Mouse (Mus musculus) forebrain, embryonic 16.5 days (tissue): ENCODE measurements around the gene Lrrc8c. TPM values are rescaled to one million over a fixed set of nuclear protein-coding genes. Genes with fewer than 3 reads are reported as not detected.

Source experiments
- ATAC-seq: fragments of 200-750 bp; cut with Nextera tagmentation; 2 replicates; pipeline ENCODE4 v1.8.0; 2017; ENCODE audit warnings: mild to moderate bottlenecking, moderate library complexity
- H3K27ac ChIP-seq: fragments of 300-500 bp; sonication (generic); 2 replicates; pipeline ENCODE4 v1.5.1; 2014; ENCODE audit warnings: low read length, control low read depth
- H3K27me3 ChIP-seq: fragments of 300-500 bp; sonication (generic); replicated peaks from 2 replicates; pipeline ENCODE4 v1.6.1; 2014; ENCODE audit warnings: low read length; ENCODE audit not compliant: control insufficient read depth, insufficient read depth
- H3K36me3 ChIP-seq: fragments of 300-500 bp; sonication (generic); 2 replicates; pipeline ENCODE4 v1.6.1; 2014; ENCODE audit not compliant: control insufficient read depth, insufficient read depth
- H3K4me1 ChIP-seq: fragments of 300-500 bp; sonication (generic); replicated peaks from 2 replicates; pipeline ENCODE4 v1.6.1; 2014; ENCODE audit warnings: low read length; ENCODE audit not compliant: control insufficient read depth, insufficient read depth
- H3K4me2 ChIP-seq: fragments of 300-500 bp; sonication (generic); 2 replicates; pipeline ENCODE4 v1.6.1; 2014; ENCODE audit warnings: mild to moderate bottlenecking, low read length, control low read depth
- H3K4me3 ChIP-seq: fragments of 300-500 bp; sonication (generic); replicated peaks from 2 replicates; pipeline ENCODE4 v1.5.1; 2014; ENCODE audit warnings: mild to moderate bottlenecking, low read length, control low read depth
- H3K9ac ChIP-seq: fragments of 300-500 bp; sonication (generic); replicated peaks from 2 replicates; pipeline ENCODE4 v1.6.1; 2014; ENCODE audit warnings: low read depth, low read length, control low read depth
- H3K9me3 ChIP-seq: fragments of 300-500 bp; sonication (generic); 2 replicates; pipeline ENCODE4 v1.6.1; 2016; ENCODE audit warnings: low read length; ENCODE audit not compliant: control insufficient read depth
- WGBS: fragments of 180-500 bp; shearing (Covaris S2); extraction: QIAGEN DNeasy Blood & Tissue Kit; methylation state at CpG from one replicate; pipeline ENCODE4 v1.1.7; 2014; 5-methylcytosine and 5-hydroxymethylcytosine counted together
- polyA plus RNA-seq: library from polyadenylated mRNA; unstranded; fragments of >200 nt; fragmentation: Nextera tagmentation; extraction: Ambion mirVana; gene quantifications from 2 replicates; pipeline ENCODE4 v1.2.1, GENCODE M21; 2015

Lrrc8c gene
- 12.0 and 12.5 TPM in 2 replicates for polyA plus RNA-seq

DNA sequence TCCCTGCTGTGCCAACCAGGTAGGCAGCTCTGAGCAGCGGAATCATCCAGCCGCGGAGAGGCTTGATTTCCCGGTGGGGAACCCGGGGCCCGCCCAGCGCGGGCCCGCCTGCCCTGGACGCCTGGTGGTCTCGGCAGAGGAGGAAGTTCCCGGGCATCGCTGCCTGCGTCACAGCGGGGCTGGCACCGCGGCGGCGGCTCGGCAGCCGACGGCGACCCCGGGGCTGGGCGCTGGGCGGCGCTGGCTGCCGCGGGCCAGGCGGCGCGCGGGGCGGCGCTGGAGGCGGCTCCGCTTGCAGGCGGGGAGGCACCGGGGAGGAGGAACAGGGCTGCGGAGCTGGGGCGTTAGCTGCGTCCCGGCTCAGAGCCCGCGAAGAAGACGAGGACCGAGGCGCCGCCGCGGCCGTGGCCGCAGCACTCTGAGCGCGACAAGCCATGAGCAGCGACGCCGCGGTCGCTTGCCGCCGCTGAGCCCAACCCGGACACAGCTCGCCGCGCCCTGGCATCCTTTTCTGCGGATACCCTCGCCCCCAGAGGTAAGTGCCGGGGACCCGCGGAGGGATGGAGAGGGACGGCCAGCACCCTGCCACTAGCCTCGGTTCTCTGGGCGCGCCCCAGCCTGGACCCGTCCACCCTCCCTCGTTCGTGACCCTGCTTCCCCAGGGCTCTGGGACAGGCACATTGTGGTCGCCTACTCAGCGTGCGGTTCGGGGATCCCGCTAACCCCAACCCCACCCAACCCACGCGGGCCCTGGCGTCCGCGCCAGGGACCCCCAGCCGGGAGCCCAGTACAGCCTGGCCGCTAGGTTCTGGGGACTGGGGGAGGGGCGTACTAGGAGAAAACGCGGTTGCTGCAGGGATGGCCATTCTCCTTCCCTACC lies at the start of gene Lrrc8c:
Gene Lrrc8c (plus strand): TSS at position 293 of the 880 bp plus-strand sequence.
- H3K27me3 ChIP-seq = no peaks in the 10 kb centered on the region
- peak within 1 kb of the TSS; percentile 83 for H3K4me2 ChIP-seq
- no peaks in the 10 kb centered on the region for H3K36me3 ChIP-seq
- peak within 1 kb of the TSS; percentile 88 for H3K27ac ChIP-seq
- H3K4me3 ChIP-seq = peak within 1 kb of the TSS; percentile 76
- H3K9ac ChIP-seq = peak within 1 kb of the TSS; percentile 89
- H3K4me1 ChIP-seq = peaks cover 13% of the 10 kb centered on the region; the same call in 1 of the 2 replicates
- WGBS = under 1% methylated on average over 79 of the region's 93 CpGs
- no peaks in the 10 kb centered on the region for H3K9me3 ChIP-seq
- ATAC-seq = peak; percentile 96

DNA sequence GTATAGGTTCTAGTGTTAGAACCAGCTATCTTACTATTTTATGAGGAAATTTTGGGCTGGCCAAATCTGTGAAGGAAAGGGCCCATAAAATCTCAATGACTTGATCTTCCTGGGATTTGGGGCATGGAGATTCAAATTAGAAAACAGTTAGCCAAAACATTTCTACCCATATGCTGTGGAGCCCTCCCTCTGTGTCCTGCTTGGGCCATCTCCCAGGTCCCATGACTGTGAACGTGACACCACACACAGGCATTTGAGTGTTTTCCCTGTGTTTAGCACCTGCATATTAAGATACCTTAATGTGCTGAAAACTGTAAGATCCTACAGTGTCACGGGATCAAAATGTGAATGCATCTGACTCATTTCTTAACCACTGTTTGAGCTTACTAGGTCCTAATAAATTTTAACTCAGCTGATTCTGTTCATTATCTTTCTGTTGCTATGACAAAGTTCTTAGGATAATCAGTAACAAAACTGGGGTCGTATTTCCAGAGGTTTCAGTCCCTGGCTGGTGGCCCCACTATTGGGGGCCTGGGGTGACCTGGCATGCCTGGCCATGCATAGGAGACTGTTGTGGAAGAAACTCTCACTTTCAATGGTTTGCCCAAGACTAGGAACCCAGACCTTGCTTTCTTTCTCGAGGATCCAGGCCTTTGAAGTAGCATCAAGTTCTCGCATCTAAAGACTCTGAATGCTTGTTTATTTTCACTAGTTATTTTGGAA lies 46.0 kb upstream of the Lrrc8c start:
- WGBS = 73% methylated on average over 5 of the region's 5 CpGs
- ATAC-seq = no peak

DNA sequence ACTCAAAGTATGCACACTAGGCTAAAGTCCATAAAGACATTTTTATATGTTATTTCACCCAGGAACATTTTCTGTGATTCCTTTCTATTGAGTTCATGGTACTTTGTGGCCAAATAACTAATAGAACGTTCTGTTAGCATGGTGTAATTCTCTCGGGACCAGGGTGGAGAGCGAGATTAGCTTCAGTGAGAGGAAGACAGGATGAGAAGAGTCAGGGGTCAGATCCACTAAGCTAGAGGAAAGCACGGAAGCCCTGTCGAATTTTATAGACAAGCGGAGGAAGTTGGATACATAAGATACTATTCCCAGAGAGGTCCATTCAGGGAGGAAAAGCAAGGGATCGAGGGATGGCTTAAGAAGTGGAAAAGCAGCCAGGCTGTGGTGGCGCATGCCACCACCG lies 41.7 kb upstream of the Lrrc8c start:
- Histone ChIP-seq H3K4me2 (no peak overlapping the region), H3K36me3 (peaks cover 22% of the 10 kb centered on the region), H3K9me3 (no peaks in the 10 kb centered on the region), H3K4me3 (no peak overlapping the region), H3K27ac (no peak overlapping the region), H3K4me1 (no peaks in the 10 kb centered on the region), H3K9ac (no peak overlapping the region), H3K27me3 (no peaks in the 10 kb centered on the region)
- no peak for ATAC-seq
- WGBS = 92% methylated on average over 9 of the region's 9 CpGs

More for the DNA sequence above, 46.0 kb upstream of the Lrrc8c start:
- Histone ChIP-seq H3K27ac (no peak overlapping the region), H3K4me1 (no peaks in the 10 kb centered on the region), H3K36me3 (no peaks in the 10 kb centered on the region), H3K4me3 (no peak overlapping the region), H3K9ac (no peak overlapping the region), H3K4me2 (no peak overlapping the region), H3K27me3 (no peaks in the 10 kb centered on the region), H3K9me3 (no peaks in the 10 kb centered on the region)

DNA sequence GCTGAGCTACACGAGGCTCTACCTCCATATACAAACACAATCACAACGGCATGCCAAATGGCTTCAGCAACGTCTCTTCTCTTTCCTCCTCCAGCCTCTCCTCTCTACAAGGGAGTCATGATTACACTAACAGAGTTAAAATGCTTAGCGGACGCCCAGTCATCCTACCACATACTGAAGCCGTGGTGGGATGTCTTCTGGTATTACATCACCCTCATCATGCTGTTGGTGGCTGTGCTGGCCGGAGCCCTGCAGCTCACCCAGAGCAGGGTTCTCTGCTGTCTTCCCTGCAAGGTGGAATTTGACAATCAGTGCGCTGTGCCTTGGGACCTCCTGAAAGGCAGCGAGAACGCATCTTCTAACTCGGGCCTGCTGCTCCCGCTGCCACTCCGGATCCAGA lies 39.5 kb upstream of the Lrrc8c start:
- H3K9me3 ChIP-seq = no peaks in the 10 kb centered on the region
- peaks cover 22% of the 10 kb centered on the region for H3K36me3 ChIP-seq
- H3K4me3 ChIP-seq = no peak overlapping the region
- no peak overlapping the region for H3K9ac ChIP-seq
- H3K4me2 ChIP-seq = no peak overlapping the region
- peaks cover 5% of the 10 kb centered on the region; the same call in 1 of the 2 replicates for H3K4me1 ChIP-seq
- ATAC-seq = no peak
- 89% methylated on average over 13 of the region's 13 CpGs for WGBS
- no peak overlapping the region for H3K27ac ChIP-seq
- no peaks in the 10 kb centered on the region for H3K27me3 ChIP-seq

DNA sequence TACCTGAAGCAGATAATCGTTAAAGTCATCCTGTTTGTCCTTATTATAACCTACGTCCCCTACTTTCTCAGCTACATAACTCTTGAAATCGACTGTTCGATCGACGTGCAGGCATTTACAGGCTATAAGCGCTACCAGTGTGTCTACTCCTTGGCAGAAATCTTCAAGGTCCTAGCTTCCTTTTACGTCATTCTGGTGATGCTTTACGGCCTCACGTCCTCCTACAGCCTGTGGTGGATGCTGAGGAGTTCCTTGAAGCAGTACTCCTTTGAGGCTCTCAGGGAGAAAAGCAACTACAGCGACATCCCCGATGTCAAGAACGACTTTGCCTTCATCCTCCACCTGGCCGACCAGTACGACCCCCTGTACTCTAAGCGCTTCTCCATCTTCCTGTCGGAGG lies 38.6 kb upstream of the Lrrc8c start:
- Histone ChIP-seq H3K27ac (no peak overlapping the region), H3K4me3 (no peak overlapping the region), H3K9ac (no peak overlapping the region), H3K9me3 (no peaks in the 10 kb centered on the region), H3K27me3 (no peaks in the 10 kb centered on the region), H3K4me2 (no peak overlapping the region), H3K4me1 (peaks cover 5% of the 10 kb centered on the region; the same call in 1 of the 2 replicates), H3K36me3 (peaks cover 22% of the 10 kb centered on the region)
- 96% methylated on average over 17 of the region's 17 CpGs for WGBS
- no peak for ATAC-seq

DNA sequence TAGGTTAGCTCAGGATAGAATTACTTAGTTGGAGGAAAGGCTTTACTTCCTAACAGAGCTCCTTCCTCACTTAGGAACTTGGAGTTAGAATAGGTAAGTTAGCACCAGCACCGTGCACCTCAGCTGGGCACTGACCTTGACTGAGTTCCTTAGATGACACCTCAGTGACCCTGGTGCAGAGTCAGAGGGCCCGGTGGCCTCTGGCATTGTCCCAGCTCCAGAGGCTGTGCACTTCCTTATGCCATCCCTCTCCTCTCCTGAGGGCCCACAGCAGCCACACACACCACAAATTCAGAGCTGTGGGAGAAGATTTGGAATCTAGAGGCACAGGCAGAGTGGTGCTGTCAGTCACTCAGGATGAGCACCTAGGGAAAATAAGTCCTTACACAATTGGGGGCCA lies 35.6 kb upstream of the Lrrc8c start:
- no peak for ATAC-seq
- H3K9ac ChIP-seq = no peak overlapping the region
- no peak overlapping the region for H3K27ac ChIP-seq
- H3K4me2 ChIP-seq = no peak overlapping the region
- H3K36me3 ChIP-seq = peaks cover 27% of the 10 kb centered on the region
- H3K27me3 ChIP-seq = no peaks in the 10 kb centered on the region
- H3K4me3 ChIP-seq = no peak overlapping the region
- H3K9me3 ChIP-seq = no peaks in the 10 kb centered on the region
- WGBS = 91% methylated on average over 2 of the region's 2 CpGs
- H3K4me1 ChIP-seq = peaks cover 5% of the 10 kb centered on the region; the same call in 1 of the 2 replicates

DNA sequence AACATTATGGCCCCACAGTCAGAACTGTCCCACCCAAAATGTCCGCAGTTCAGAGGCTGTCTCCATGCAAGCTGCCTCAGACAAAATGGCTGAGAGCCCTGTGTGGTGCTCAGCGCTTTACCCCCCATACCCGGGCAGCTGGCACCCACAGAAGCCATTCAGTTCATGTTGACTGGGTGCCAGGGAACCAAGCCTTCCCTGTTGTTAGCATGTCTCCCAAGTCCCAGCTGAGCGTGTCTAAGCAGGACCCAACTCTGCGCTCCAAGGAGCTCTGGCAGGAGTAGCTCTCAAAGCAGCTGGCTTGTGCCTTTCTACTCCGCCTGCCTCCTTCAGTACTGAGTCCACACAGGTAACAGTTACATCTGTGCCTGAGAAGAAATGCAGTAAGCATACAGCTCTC lies 34.9 kb upstream of the Lrrc8c start:
- no peaks in the 10 kb centered on the region for H3K27me3 ChIP-seq
- H3K36me3 ChIP-seq = peaks cover 27% of the 10 kb centered on the region
- H3K9me3 ChIP-seq = no peaks in the 10 kb centered on the region
- no peak overlapping the region for H3K4me3 ChIP-seq
- H3K4me2 ChIP-seq = no peak overlapping the region
- ATAC-seq = peak; percentile 84
- H3K9ac ChIP-seq = no peak overlapping the region
- H3K4me1 ChIP-seq = peaks cover 5% of the 10 kb centered on the region; the same call in 1 of the 2 replicates
- H3K27ac ChIP-seq = 0 out of 2 replicates have a peak overlapping the region, but pooled peaks have one; percentile 17
- 59% methylated on average over 6 of the region's 6 CpGs for WGBS

DNA sequence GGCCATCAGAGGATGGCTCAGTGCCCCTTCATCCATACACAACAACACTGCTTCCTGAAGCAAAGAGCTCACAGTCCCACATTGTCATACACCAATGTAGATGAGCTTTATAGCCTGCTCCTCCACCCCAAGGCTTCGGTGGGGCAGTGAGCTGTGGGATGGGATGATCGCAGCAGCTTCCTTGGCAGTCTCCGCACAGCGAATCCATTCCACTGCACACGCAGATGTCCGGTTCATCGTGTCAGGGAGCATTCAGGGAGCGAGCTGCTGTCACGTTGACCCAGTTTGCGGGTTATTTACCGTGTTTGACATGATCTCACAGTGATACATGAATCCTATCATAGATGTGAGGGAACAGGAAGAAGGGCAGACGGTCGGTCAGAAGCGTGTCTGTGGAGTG lies 34.3 kb upstream of the Lrrc8c start:
- peaks cover 26% of the 10 kb centered on the region for H3K36me3 ChIP-seq
- H3K9ac ChIP-seq = no peak overlapping the region
- H3K27me3 ChIP-seq = no peaks in the 10 kb centered on the region
- 96% methylated on average over 14 of the region's 14 CpGs for WGBS
- H3K4me3 ChIP-seq = no peak overlapping the region
- no peak for ATAC-seq
- no peak overlapping the region for H3K27ac ChIP-seq
- no peak overlapping the region for H3K4me2 ChIP-seq
- H3K9me3 ChIP-seq = no peaks in the 10 kb centered on the region
- H3K4me1 ChIP-seq = peaks cover 5% of the 10 kb centered on the region; the same call in 1 of the 2 replicates

DNA sequence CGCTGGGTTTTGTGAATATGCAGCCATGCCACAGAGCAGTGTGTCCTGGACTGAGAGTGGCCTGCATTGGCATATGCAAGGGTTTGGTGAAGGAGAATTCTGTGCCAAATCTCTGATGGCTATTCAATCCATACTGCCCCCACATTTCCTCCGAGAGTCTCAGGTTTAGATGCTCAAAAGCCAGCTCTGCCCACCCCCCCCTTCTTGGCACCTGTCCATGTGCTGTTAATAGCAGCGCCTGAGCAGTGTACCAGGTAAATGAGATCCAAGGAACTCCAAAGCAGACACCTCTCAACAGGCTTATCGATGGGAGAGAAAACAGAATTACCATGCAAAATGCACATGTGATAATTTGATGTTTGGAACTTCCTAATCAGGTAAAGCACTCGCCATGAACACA lies 29.0 kb upstream of the Lrrc8c start:
- peaks cover 28% of the 10 kb centered on the region for H3K4me1 ChIP-seq
- no peak overlapping the region for H3K9ac ChIP-seq
- H3K36me3 ChIP-seq = peaks cover 5% of the 10 kb centered on the region
- 71% methylated on average over 5 of the region's 5 CpGs for WGBS
- no peaks in the 10 kb centered on the region for H3K9me3 ChIP-seq
- no peak overlapping the region for H3K27ac ChIP-seq
- no peak for ATAC-seq
- H3K4me2 ChIP-seq = no peak overlapping the region
- no peaks in the 10 kb centered on the region for H3K27me3 ChIP-seq
- no peak overlapping the region for H3K4me3 ChIP-seq
